Mouse (Mus musculus) gastrocnemius, postnatal 36 days (tissue): ENCODE measurements around the gene Bace2. TPM values are rescaled to one million over a fixed set of nuclear protein-coding genes. Genes with fewer than 3 reads are reported as not detected.

Experiments used
- DNase-seq, 2 experiments: peaks; one replicate each; pipeline ENCODE4 v3.0.0; 2022
- intact Hi-C: fragments of 180-260 bp; cut with DNase I; formaldehyde crosslinking; loops from one replicate; pipeline ENCODE4 v1.15.1; 2025
- total RNA-seq, 2 experiments: library from RNA; stranded (reverse); gene quantifications; 2 replicates each; pipeline ENCODE4 v1.2.3; 2021

Gene Bace2
- total RNA-seq, 2 experiments from 2014 or later, result 3.4 to 6.4 TPM

DNA sequence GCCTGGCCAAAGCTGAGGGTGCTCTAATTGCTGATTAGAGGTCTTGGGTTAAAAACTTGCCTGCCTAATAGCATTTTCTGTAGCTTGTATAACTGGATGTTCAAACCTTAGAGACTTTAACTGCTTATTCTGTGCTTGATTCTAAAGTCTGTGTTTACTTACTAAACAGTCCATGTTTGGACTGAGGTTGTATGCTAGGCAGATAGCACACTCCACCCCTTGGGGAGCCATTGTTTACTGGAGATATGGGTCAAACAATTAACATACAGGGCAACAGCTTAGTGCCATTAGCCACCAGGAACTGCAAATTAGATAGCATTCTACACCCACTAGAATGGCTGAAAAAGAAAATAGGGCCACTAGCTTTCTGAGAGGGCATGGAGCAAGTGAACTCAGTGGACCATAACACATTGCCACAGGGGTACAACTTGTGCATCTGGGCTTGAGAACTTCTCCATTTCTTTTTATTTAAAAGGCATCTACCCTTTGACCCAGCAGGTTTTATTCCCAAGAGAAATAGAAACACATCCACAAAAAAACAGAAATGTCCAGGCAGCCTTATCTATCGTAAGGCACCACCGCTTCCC lies 41.5 kb downstream of the Bace2 start:
- DNase-seq, result no peak
- intact Hi-C loops, result no loop called here

DNA sequence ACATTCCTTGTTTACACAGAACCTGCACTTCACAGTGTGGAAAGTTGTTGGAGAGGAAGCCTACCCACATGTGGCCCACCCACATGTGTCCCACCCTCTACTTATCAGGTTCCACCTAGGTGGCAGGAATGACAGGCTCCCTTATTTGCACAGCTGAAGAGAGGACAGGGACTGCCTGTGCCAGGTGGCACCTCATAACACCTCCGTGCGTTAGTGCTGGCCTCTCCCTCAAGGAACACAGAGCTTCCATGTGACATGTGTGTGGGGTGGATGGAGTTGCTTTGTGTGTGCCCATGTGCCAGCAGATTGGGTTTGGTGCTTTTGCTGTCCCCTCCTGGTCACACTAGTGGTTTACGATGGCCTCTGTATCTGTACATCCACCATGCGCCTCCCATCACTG lies 43.4 kb downstream of the Bace2 start:
- intact Hi-C loops, result no loop called here
- no peak for DNase-seq

DNA sequence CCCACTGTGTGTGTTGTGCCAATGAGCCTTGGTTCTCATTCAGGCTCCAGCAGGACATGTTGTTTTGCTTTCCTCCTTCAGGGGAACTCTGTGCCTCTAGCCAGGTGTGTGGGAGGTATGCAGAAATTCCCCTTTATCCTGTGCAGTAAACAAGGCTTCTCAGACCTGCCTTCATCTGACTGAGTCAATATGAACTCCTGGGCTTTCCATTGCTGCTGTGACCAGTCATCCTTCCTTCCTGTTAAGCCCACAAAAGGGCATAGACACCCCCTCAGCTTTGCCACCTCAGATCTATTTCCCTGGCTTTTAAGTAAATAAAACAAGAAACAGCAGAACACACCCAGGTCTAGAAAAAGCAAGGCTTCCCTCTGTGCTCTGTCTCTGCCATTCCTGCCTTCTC lies 45.2 kb downstream of the Bace2 start:
- no peak for DNase-seq
- intact Hi-C loops, result no loop called here

DNA sequence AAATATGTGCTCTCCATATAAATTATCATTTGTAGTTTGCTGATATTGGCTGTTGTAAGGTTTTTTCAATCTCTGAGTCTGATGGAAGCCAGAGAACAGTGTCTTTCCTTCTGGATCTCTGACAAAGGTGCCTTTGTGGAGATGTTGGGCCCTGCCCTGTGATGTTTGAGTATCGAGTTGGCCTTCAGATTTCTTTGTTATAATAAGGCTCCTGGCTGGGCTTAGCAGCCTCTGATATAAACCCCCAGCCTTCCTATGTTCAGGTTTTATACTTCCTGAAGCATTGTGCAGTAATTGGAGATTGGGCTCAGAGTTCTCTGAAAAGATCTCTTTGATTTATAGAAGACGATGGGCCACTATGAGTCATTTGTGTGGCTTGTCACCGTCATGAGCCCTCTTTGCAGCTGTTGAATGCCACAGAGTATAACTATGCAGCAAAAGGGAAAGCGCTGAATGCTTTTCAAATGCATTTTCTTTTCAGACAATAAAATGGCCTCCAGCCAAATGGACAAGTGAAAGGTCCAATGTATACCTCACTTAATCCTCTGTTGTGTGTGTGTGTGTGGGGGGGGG lies 45.8 kb downstream of the Bace2 start:
- no peak for DNase-seq
- intact Hi-C loops, result no loop called here

DNA sequence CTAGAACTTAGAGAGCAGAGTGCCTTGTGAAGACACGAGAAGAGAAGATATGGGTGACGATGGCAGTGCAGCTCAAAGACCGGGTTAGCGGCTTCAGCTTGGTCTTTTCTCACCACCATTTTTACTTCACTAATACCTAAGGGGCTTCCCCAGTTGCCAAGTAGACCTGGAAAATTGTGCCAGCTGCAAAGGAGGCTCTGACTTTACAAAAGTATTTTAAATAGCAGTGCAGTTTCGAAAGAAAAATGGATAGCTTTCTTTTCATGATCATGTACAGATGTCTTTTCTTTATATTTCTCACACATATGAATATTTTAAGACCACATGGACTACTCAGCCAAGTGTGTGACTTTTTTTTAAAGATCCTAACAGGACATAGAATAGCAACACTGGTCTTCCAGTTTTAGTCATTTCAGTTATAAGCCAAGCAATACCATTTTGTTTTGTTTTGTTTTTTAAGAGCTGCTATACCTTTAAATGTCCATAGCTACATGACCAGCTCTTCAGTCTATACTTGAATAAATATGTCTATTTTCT lies 49.0 kb downstream of the Bace2 start:
- DNase-seq, result no peak
- intact Hi-C loops, result no loop called here

DNA sequence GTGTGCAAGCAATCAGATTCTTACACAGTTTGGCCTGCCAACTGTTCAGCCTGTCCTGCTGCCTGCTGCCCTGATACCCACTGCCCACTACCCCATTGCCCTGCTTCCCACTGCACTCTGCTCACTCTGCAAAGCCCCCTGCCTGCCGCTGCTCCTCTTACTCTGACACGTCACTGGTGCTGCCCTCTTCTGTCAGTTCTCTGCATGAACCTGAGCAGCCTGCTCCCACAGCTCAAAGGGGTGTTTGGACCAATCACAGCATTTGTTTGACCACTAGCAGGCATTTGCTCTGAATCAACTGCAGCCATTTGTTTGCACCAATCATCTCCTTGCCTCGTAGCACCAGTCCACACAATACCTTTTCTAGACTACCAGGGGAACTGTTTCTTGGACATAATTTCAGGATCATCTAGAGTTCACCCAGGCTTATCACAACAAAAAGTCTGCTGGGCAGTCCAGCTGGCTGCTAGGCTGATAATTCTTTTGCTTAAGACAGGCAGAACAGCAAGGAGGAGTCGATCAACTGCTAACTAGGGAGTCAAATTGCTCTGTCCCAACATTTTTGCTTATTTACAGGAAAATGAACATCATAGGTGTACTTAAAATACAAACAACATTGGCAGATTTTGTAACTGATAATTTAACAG lies 61.5 kb downstream of the Bace2 start:
- intact Hi-C loops, result loop anchor here (5.0 kb wide), 1 partner anchor 106 kb away; no protein-coding TSS in a partner anchor
- peak; percentile 10 to 18 for DNase-seq

DNA sequence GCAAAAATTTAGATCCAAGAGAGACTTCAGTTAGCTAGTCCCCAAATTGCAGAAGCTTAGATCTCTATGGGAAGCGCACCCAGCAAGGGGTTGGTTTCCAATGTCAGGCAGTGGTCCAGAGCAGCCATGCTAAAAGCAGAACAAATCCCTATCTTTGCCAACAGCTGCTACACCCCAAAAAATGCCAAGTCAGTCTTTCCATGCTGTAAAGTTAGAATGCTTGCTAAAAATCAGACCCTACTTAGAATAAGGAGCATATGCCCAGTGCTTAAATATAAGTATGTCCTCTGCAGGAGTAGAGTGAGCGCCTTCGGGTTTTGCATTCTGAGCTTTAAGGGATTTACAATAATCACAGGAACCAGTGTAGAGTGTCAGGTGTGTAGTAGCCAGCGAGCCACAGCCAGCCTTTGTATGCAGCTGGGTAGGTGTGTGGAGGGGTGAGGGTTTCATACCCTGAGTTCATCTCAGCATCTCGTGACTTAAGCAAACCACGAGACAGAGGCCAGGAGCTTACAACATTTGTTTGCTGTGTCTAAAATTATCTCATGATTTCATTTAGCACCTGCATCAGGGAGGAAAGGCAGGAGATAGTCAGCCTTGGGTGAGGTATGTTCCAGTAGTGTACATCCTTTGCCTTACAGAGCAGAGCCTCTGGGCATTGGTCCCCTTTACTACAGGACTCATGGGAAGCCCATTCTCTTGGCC lies 62.4 kb downstream of the Bace2 start:
- intact Hi-C loops, result loop anchor here (5.0 kb wide), 1 partner anchor 107 kb away; no protein-coding TSS in a partner anchor
- DNase-seq, result no peak

DNA sequence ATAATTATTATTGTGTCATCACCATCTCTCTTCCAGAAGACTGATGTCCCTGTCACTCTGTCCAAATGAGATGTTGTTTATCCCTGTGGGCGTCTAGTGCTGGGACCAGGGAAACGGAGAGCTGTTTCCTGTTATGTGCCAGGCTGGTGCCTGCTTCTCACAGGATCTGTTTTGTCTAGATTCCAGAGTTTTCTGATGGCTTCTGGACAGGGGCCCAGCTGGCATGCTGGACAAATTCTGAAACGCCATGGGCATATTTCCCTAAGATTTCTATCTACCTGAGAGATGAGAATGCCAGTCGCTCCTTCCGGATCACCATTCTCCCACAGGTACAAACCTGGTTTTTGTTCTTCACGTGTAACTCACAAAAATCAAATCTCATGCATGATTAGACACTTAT lies 65.1 kb downstream of the Bace2 start:
- no peak for DNase-seq
- intact Hi-C loops, result no loop called here

DNA sequence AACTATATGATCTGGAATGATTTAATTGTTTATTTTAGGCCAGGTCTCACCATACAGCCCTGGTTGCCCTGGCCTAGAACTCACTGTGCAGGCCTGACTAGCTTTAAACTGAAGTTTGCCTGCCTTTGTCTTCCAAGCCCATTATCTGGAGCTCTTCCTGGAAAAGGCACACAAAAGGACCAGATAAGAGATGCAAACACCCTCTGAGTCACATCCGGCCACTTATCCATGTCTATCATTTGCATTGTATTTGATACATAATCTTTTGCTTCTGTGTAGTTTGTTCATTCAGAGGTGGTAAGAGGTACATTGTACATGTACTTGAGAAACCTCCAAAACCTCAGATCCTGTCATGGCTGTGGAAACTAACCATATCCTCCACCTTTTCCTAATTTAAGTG lies 67.1 kb downstream of the Bace2 start:
- intact Hi-C loops, result no loop called here
- DNase-seq, result no peak

DNA sequence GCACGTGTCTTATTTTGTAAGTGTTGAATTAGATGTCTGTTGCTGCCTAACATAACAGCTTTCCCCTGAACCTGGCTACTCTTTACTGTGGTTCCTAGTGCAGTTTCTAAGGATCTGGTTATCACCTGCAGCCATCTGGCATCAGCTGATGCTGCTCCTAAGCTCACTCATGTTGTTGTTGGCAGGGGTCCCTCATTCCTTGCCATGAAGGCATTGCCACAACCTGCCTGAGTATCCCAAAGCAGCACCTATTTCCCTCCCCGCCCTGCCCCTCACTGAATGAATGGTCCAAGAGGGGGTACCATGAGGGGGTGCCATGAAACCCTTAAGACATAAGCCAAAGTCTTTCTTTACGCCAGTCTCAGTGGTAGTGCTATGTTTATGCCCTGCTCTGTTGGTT lies 71.5 kb downstream of the Bace2 start:
- intact Hi-C loops, result no loop called here
- DNase-seq, result no peak

DNA sequence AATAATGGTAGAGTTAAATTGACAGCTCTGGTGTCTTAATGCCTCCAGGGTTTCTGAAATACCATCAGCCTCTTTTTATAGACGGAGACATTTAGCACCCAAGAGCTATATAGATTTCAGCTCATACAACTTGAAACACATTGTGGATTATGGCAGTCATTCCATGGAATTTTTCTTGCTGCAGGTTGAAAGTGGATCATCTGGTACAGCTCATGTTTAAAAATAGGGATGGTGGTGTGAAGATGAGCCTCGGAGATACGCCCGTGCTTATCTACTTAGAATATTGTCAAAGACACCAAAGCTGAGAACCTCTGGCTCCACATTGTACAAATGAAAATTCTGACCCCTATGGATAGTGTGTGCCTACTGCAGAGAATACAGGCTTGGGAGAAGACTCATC lies 73.5 kb downstream of the Bace2 start:
- no peak for DNase-seq
- intact Hi-C loops, result no loop called here

DNA sequence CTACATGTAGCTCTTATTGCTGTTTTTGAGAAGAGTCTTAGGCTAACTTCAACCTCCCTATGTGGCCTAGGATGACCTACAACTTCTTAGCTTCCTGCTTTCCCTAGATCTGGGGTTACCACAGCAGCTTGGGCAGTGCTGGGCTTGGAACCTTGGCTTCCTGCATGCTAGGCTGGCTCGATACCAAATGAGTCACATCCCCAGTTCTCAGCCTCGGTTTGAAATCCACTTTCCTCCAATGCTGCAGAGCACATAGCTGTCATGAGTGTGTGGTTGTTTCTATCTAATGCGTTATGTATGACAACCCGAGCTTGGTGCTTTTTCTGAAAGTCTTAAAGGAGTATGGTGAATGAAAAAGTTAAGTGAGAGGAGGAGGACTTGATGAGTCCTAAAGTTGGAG lies 74.8 kb downstream of the Bace2 start:
- peak; percentile 21 to 42 for DNase-seq
- intact Hi-C loops, result no loop called here

DNA sequence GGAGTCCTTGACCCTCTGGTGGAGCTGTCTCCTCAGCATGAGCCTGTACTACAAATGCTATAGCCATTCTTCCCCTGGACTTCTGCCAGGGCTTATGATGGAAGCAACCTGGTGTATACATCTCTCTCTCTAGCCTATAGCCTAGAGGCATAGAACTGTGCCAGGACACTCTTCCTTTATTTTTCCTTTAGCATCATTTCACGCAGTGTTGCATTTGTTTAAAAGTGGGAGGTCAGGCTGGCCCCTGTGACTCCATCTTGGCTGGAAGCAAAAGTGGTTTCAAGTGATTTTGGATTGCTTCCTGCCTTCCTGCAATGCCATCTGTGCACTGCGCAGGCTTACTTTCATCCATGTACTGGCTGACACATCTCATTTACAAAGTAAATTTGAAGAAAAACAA lies 77.7 kb downstream of the Bace2 start:
- intact Hi-C loops, result no loop called here

DNA sequence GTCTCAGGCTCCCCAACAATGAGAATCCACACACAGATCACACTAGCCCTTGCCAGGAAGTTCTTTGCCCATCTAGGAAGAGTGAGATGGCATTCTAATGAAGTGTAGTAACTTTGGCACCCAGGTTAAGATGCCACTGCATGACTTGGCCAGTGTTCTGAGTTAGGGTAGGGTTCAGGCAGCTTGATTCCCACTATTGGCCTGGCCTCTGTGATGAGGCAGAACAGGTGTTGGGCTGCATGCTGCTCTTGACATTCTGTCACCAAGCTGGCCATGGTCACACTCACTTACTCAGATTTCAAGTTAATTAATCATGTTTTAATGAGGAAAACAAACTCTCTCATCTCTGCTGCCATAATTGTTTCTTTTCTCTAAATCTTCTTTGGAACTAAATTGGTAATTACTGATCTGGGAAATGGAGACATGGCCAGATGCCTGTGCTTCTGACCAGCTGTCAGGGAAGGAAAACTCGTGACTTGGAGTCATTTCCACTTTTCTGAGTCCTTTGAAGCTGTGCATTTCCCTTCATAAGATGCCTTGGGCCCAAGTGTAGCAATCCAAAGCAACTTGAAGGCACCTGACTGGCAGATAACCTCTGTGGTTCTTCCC lies 81.0 kb downstream of the Bace2 start:
- DNase-seq, result no peak
- intact Hi-C loops, result no loop called here

More for the DNA sequence above, 77.7 kb downstream of the Bace2 start:
- no peak for DNase-seq

DNA sequence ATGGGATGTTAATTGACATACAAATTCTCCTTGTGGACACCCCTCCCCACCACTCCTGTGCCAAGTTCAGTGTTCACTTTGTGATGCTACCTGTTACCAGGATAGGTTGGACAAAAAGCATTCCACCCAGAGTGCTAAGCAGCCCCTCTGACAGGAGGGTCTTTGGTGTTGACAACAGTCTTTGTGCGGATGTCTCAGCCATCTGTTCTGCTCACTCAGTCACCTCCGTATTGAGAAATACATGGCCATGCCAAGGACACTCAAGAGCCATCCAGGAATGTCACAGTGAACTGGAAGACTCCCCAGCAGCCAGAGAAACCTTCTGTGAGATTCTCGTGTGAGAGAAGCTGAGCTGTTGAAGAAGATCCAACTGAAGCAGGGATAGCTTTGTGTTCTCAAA lies 81.6 kb downstream of the Bace2 start:
- no peak for DNase-seq
- intact Hi-C loops, result no loop called here

DNA sequence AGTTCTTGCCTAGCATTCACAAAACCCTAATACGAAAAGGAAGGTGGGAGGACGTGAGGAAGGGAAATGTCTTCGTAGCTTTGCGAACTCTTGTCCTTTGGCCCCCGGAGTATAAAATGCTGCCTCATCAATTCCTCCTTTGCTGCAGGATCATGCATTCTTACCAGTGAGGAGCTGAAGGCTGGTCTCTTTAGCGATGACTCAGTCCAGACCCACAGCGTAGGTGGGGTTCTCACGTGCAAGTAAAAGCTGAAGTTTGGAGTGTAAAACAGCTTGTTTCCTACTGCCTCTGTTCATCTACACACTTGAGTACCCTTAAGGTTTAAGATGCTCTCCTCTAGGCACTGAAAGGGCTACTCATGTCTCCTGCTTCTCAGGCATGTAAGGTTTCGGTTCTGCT lies 85.4 kb downstream of the Bace2 start:
- intact Hi-C loops, result loop anchor here (10.0 kb wide), 1 partner anchor 123 kb away; no protein-coding TSS in a partner anchor
- no peak for DNase-seq

DNA sequence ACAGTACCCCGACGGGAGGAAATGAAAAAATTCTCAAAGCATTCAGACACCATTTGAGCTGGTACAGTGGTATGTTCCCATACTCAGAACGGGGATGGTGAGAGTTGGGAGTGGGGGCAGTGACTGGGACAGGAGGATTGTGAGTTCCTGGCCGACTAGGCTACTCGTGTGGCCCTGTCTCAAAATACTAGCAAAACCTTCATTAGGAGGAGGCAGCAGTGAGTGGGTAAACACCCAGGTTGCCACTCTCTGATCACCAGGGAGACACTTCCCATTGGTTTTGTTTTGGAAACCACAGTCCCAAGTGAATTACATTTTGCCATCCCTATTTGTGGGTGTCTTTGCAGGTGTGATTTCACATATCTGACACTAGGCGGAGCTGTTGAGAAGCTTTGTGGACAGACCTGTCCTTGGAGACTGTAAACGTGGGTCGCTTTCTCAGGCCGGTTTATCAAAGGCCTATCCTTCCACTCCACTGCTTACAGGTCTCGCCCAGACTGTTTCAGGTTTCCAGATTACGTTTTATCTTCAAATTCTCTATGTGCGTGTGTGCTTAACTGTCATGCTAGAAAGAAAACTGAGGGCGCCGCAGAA lies 87.2 kb downstream of the Bace2 start:
- intact Hi-C loops, result loop anchor here (10.0 kb wide), 1 partner anchor 121 kb away; no protein-coding TSS in a partner anchor
- DNase-seq, result no peak

DNA sequence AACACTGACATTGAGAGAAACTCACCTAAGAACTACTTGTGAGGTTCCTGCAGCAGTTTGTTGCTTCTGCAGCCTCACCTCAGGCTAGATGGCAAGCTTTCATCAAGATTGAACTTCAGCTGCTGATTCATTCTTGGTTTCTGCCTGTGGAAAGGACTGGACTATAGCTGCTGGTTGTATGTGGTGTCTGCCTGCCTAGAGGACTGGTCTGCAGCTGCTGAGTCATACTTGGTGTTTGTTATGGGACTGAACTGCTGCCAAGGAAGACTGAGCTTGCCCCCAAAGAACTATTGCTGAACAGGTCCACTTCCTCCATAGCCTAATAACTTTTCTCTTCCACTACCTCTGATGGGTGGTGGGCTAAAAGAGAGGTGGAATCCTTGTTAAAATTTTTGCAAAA lies 90.8 kb downstream of the Bace2 start:
- intact Hi-C loops, result loop anchor here (10.0 kb wide), 1 partner anchor 117 kb away; no protein-coding TSS in a partner anchor
- DNase-seq, result no peak

DNA sequence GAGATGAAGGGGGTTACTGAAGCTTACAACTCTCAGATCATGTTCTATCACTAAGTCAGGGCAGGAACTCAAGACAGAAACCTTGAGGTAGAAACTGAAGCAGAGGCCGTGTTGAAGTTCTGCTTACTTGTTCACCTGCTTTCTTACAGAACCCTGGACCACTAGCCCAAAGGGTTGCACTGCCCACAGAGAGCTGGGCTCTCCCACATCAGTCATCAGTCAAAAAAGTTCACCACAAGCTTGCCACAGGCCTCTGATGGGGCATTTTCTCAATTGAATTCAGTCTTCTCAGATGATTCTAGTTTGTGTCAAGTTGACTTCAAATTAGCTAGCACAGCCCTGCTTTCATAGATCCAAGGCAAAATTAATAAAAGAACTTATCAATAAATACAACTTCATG lies 103.3 kb downstream of the Bace2 start:
- no peak for DNase-seq
- intact Hi-C loops, result no loop called here

DNA sequence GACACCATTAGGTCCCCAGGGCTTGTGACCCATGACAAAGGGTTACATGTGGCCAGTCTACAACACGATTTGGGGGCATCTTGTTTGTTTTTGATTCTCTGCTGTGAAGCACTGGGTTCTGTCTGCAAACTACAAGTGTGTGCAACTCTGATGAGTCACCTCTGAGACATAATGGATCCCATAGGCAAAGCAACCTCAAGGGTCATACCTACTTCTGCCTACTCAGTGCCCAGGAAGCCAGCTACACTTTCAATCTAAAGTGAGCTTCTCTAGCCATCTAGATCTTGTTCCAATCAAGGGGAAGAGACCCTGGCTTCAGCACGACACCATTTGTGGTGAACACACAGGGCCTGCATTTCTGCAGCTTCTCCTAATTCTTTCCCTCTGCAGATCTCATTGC lies 104.7 kb downstream of the Bace2 start:
- intact Hi-C loops, result no loop called here
- DNase-seq, result no peak
